Mouse (Mus musculus): ENCODE measurements around the gene Trit1. TPM values are rescaled to one million over a fixed set of nuclear protein-coding genes. Genes with fewer than 3 reads are reported as not detected.

The Trit1 gene
- polyA plus RNA-seq, 1 experiment = 12.3 TPM

DNA sequence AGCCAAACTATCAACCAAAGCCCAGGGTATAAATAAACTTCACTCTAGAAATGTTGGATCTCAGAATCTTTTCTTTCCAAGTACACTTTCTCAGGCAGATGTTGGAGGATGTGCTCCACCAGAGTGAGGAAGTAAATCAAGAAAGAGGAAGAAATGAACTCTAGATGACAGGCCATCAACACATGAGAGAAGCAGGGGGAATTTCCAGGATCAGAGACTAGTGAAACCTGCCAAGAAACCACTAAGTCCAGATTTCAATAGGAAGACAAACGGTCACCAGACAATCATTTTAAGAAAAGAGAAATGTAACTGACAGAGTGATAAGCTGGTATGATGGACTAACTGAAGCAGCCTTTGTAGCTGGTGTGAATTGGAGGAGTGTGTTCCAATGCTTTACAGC lies 25.2 kb upstream of the Trit1 start:
- WGBS = 5% methylated on average over 1 of the region's 1 CpGs
- Histone ChIP-seq H3K4me3 (replicated peaks; ENCODE audit: control insufficient read depth, low read depth, low read length) (no peak overlapping the region), H3K4me1 (ENCODE audit: control insufficient read depth, insufficient read depth, low read length) (no peaks in the 10 kb centered on the region), H3K27ac (ENCODE audit: control insufficient read depth, insufficient read depth, low read depth, low read length, poor library complexity) (no peak overlapping the region)
- TF ChIP-seq CTCF (IDR thresholded peaks at IDR 0.05; ENCODE audit: control insufficient read depth, insufficient read depth, low read length) = no peak
- TF ChIP-seq POLR2A (IDR thresholded peaks at IDR 0.05; ENCODE audit: borderline replicate concordance, control insufficient read depth, low read depth, low read length) = no peak

DNA sequence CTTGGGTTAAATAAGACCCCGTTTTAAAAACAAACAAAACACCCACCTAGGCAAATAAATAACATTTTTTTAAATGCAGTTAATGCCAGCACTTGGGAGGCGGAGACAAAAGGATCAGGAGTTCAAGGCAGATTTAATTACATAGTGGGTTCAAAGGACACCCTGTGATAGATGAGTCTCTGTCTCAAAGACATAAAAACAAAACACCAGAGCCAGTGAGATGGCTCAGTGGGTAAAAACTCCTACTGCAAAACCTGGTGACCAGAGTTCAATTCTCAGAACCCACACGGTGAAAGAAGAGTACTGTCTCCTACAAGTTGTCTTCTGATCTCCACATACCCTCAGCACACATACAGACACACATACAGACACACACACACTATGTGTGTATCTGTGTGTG lies 24.1 kb upstream of the Trit1 start:
- WGBS = 71% methylated on average over 3 of the region's 3 CpGs
- Histone ChIP-seq H3K4me1 (ENCODE audit: control insufficient read depth, insufficient read depth, low read length) (no peaks in the 10 kb centered on the region), H3K4me3 (replicated peaks; ENCODE audit: control insufficient read depth, low read depth, low read length) (no peak overlapping the region), H3K27ac (ENCODE audit: control insufficient read depth, insufficient read depth, low read depth, low read length, poor library complexity) (no peak overlapping the region)
- TF ChIP-seq CTCF (IDR thresholded peaks at IDR 0.05; ENCODE audit: control insufficient read depth, insufficient read depth, low read length) = no peak
- TF ChIP-seq POLR2A (IDR thresholded peaks at IDR 0.05; ENCODE audit: borderline replicate concordance, control insufficient read depth, low read depth, low read length) = no peak

DNA sequence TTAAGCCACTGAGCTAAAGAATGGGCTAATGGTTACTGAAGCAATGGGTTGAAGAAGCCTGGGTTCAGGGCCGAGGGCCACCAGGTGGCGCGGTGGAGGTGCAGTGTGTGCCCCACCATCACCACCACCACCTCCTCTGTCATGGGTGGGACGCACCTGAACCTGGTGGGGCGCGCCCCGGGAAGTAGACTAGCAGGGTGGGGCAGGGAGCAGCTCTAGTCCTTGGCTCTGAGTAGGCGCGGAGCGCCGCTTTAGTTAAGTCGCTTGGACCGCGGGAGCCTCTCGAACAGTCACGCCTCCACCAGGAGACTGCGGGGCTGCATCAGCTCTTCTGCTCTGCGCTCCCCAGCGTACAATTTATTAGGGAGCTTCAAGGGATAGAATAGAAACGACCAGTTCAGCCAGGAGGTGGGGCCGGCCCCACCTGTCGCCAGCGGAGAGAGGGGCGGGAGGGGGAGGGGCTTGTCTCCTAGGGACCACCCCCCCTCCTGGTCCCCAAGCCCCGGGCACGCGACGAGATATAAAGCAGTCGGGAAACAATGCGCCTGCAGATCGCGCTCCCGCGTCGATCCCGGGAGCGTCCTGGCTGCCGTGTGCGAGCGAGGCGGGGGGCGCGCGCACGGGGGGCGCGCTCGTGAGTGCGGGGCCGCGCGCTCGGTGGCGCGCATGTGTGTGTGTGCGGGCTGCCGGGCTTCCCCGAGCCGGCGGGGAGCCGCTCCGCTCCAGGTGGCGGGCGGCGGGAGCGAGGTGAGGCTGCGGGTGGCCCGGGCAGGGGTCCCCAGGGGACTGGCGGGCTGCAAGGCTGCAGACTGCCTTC lies 20.8 kb upstream of the Trit1 start, which contains the start of gene Mycl:
TSS of gene Mycl (plus strand) at position 249 of the 817 bp plus-strand sequence.
- WGBS = under 1% methylated on average over 69 of the region's 69 CpGs
- Histone ChIP-seq H3K4me1 (ENCODE audit: control insufficient read depth, insufficient read depth, low read length) (no peaks in the 10 kb centered on the region), H3K27ac (ENCODE audit: control insufficient read depth, insufficient read depth, low read depth, low read length, poor library complexity) (peak within 1 kb of the TSS; percentile 22; the same call in 1 of the 2 replicates), H3K4me3 (replicated peaks; ENCODE audit: control insufficient read depth, low read depth, low read length) (peak within 1 kb of the TSS; percentile 50)
- TF ChIP-seq CTCF (IDR thresholded peaks at IDR 0.05; ENCODE audit: control insufficient read depth, insufficient read depth, low read length) (peak; percentile 85), POLR2A (IDR thresholded peaks at IDR 0.05; ENCODE audit: borderline replicate concordance, control insufficient read depth, low read depth, low read length) (no peak)

DNA sequence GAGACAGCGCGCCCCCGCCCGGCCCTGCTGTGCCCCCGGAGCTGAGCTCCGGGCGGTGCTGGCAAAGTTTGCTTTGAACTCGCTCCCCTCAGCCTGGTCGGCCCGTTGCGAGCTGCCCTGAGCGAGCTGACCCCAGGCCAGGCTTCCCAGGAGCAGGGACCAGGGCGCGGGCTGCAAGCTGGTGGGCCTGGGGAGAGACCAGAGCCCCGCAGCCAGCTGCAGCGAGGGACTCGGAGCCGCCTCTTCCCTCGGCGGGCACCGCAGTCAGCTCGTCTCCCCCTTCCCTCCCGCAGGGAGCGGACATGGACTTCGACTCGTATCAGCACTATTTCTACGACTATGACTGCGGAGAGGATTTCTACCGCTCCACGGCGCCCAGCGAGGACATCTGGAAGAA lies 20.2 kb upstream of the Trit1 start:
- TF ChIP-seq CTCF (IDR thresholded peaks at IDR 0.05; ENCODE audit: control insufficient read depth, insufficient read depth, low read length) (no peak), POLR2A (IDR thresholded peaks at IDR 0.05; ENCODE audit: borderline replicate concordance, control insufficient read depth, low read depth, low read length) (no peak)
- Histone ChIP-seq H3K4me3 (replicated peaks; ENCODE audit: control insufficient read depth, low read depth, low read length) (peak overlapping the region; percentile 50), H3K27ac (ENCODE audit: control insufficient read depth, insufficient read depth, low read depth, low read length, poor library complexity) (peak overlapping the region; percentile 22; the same call in 1 of the 2 replicates), H3K4me1 (ENCODE audit: control insufficient read depth, insufficient read depth, low read length) (no peaks in the 10 kb centered on the region)
- WGBS = under 1% methylated on average over 32 of the region's 32 CpGs

DNA sequence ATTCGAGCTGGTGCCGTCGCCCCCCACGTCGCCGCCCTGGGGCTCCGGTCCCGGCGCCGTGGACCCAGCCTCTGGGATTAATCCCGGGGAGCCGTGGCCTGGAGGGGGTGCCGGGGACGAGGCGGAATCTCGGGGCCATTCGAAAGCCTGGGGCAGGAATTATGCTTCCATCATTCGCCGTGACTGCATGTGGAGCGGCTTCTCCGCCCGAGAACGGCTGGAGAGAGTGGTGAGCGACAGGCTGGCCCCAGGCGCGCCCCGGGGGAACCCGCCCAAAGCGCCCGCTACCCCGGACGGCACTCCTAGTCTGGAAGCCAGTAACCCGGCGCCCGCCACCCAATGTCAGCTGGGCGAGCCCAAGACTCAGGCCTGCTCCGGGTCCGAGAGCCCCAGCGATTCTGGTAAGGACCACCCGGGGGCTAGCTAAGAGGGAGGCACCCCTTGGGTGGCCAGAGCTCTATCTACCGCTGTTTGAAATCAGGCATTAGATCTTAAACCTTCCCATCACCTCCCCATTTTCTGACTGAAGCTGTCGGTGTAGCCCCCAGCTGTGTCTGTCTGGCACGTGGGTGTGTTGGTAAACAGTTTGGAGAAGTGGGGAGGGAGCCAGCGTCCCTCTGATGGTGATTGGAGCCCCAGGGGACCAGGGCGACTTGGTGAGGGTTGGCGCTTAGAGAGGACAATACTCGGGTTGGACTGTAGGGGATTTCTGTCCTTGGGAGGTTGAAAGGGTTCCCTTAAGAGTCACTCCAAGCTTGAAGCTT lies 19.6 kb upstream of the Trit1 start:
- under 1% methylated on average over 47 of the region's 47 CpGs for WGBS
- Histone ChIP-seq H3K27ac (ENCODE audit: control insufficient read depth, insufficient read depth, low read depth, low read length, poor library complexity) (peak overlapping the region; percentile 22; the same call in 1 of the 2 replicates), H3K4me3 (replicated peaks; ENCODE audit: control insufficient read depth, low read depth, low read length) (peak overlapping the region; percentile 50), H3K4me1 (ENCODE audit: control insufficient read depth, insufficient read depth, low read length) (no peaks in the 10 kb centered on the region)
- no peak for TF ChIP-seq CTCF (IDR thresholded peaks at IDR 0.05; ENCODE audit: control insufficient read depth, insufficient read depth, low read length)
- no peak for TF ChIP-seq POLR2A (IDR thresholded peaks at IDR 0.05; ENCODE audit: borderline replicate concordance, control insufficient read depth, low read depth, low read length)

DNA sequence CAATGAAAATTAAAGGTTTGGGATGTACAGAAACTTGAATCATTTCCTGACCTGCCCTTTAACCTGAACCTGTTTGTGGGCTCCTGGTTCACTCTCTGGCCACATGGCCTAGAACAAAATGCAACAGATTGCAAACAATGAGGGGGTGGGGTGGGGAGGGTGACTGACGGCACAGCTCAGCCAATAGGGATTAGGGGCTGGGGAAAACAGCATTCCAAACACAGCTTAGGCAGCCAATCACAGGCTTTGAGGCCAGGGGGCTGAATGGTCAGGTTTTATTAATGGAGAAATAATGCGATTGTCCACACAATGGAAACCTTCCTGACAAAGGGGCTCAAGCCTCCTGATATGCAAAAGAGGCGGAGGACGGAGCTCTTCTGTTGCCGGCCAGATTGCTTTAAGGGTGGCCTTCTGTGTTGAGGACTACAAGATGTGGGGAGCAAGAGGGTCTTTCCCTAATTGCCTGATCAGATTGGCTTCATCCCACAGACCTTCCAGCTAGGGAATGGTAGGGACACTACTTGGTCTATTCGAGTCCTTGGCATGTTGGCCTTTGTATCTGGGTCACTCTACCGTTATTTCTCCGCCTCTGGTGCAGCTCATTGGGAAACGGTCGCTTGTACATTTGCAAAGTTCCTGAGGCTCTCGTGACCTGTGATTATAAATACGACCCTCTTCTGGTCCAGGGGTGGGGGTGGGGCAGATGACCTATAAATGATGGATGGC lies 17.7 kb upstream of the Trit1 start:
- Histone ChIP-seq H3K27ac (ENCODE audit: control insufficient read depth, insufficient read depth, low read depth, low read length, poor library complexity) (no peak overlapping the region), H3K4me3 (replicated peaks; ENCODE audit: control insufficient read depth, low read depth, low read length) (no peak overlapping the region), H3K4me1 (ENCODE audit: control insufficient read depth, insufficient read depth, low read length) (no peaks in the 10 kb centered on the region)
- 47% methylated on average over 12 of the region's 12 CpGs for WGBS
- TF ChIP-seq CTCF (IDR thresholded peaks at IDR 0.05; ENCODE audit: control insufficient read depth, insufficient read depth, low read length) (no peak), POLR2A (IDR thresholded peaks at IDR 0.05; ENCODE audit: borderline replicate concordance, control insufficient read depth, low read depth, low read length) (no peak)

DNA sequence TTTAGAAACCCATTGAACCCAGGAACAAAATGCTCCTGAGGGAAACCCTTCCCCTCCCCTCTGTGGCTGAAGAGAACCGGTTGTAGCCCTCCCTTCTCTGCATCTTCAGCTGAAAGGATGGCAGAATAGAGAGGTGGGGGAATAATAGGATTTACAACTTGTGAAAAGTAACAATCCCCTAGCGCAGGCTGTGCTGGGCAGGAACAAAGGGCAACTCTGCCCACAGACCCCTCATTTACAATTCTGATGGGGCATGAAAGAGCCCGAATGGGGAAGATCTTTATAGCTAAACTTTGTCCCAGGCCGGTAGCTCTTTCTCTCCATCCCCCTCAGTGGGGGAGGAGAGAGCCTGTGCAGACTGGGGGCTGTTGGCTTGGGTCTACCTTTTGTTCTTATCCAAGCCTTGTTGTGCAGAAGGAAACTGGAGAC lies 17.1 kb upstream of the Trit1 start:
- 33% methylated on average over 4 of the region's 4 CpGs for WGBS
- no peak overlapping the region for H3K4me3 ChIP-seq (replicated peaks; ENCODE audit: control insufficient read depth, low read depth, low read length)
- no peak overlapping the region for H3K27ac ChIP-seq (ENCODE audit: control insufficient read depth, insufficient read depth, low read depth, low read length, poor library complexity)
- TF ChIP-seq CTCF (IDR thresholded peaks at IDR 0.05; ENCODE audit: control insufficient read depth, insufficient read depth, low read length) = no peak
- TF ChIP-seq POLR2A (IDR thresholded peaks at IDR 0.05; ENCODE audit: borderline replicate concordance, control insufficient read depth, low read depth, low read length) = no peak
- H3K4me1 ChIP-seq (ENCODE audit: control insufficient read depth, insufficient read depth, low read length) = no peaks in the 10 kb centered on the region

All from bone marrow, adult 2 months (tissue).